Comparison of ENCODE assay signal across 17 mouse cellular contexts in genomic region chr17:62297393-62298060, GRCm38 (mm10).
DNase-seq lines count a peak whose midpoint lies in the region; ATAC-seq and TF ChIP-seq lines count a peak whose summit lies in the region.
"Had no signal": no experiment of that assay in that cellular context is flagged by ENCODE, and none has a peak within 500 bp of the region (broad histone marks: within the 10 kb centered on the region; RNA-seq: fewer than 3 reads in every experiment).

No protein-coding gene starts in this region.

- H3K9me3 ChIP-seq in forebrain, embryonic 14.5 days (replicated peaks; ENCODE audit: control insufficient read depth, low read length): no peaks in the 10 kb centered on the region
- H3K9me3 ChIP-seq in forebrain, embryonic 12.5 days: no peaks in the 10 kb centered on the region
- H3K9me3 ChIP-seq in limb, embryonic 11.5 days (ENCODE audit: control insufficient read depth, low read length): no peaks in the 10 kb centered on the region
- H3K9me3 ChIP-seq in limb, embryonic 10.5 days (replicated peaks): no peaks in the 10 kb centered on the region
- no peaks in the 10 kb centered on the region for H3K9me3 ChIP-seq in MEL (replicated peaks; ENCODE audit: insufficient read depth, low read length)
- no peaks in the 10 kb centered on the region for H3K9me3 ChIP-seq in limb, embryonic 13.5 days
- H3K9me3 ChIP-seq in midbrain, embryonic 16.5 days (replicated peaks; ENCODE audit: control insufficient read depth, low read length, poor library complexity, severe bottlenecking): no peaks in the 10 kb centered on the region
- H3K9me3 ChIP-seq: hindbrain, embryonic 12.5 days; liver, embryonic 12.5 days had no signal

- H3K4me3 ChIP-seq in forebrain, embryonic 14.5 days (ENCODE audit: low read depth, low read length): no peak overlapping the region
- no peak overlapping the region for H3K4me3 ChIP-seq in forebrain, embryonic 12.5 days (replicated peaks)
- no peak overlapping the region for H3K4me3 ChIP-seq in limb, embryonic 11.5 days (ENCODE audit: low read depth, low read length)
- no peak overlapping the region for H3K4me3 ChIP-seq in limb, embryonic 10.5 days
- H3K4me3 ChIP-seq in MEL (ENCODE audit: control insufficient read depth in 1 of 2, insufficient read depth in 1 of 2, low read depth in 2 of 2, low read length in 2 of 2): no peak overlapping the region
- no peak overlapping the region for H3K4me3 ChIP-seq in limb, embryonic 13.5 days
- no peak overlapping the region for H3K4me3 ChIP-seq in midbrain, embryonic 16.5 days (ENCODE audit: low read depth, low read length)
- H3K4me3 ChIP-seq: hindbrain, embryonic 12.5 days; liver, embryonic 12.5 days had no signal

- ATAC-seq in forebrain, embryonic 14.5 days: no peak
- ATAC-seq in forebrain, embryonic 12.5 days (ENCODE audit: low FRiP score): no peak
- ATAC-seq in limb, embryonic 11.5 days (ENCODE audit: insufficient number of reproducible peaks, low FRiP score, low TSS enrichment, low read depth): peak; percentile 35; the same call in 1 of the 2 replicates
- peak; percentile 36; the same call in 1 of the 2 replicates for ATAC-seq in limb, embryonic 13.5 days (ENCODE audit: low FRiP score, low read depth)
- no peak for ATAC-seq in midbrain, embryonic 16.5 days
- ATAC-seq: forebrain, postnatal 0 days; liver, embryonic 12.5 days had no signal

- H3K9ac ChIP-seq in forebrain, embryonic 14.5 days (ENCODE audit: low read length): no peak overlapping the region
- no peak overlapping the region for H3K9ac ChIP-seq in forebrain, embryonic 12.5 days
- H3K9ac ChIP-seq in limb, embryonic 11.5 days (ENCODE audit: low read length): no peak overlapping the region
- no peak overlapping the region for H3K9ac ChIP-seq in MEL (ENCODE audit: control insufficient read depth, low read depth, low read length, poor library complexity, severe bottlenecking)
- no peak overlapping the region for H3K9ac ChIP-seq in limb, embryonic 13.5 days
- no peak overlapping the region for H3K9ac ChIP-seq in midbrain, embryonic 16.5 days (ENCODE audit: low read depth, low read length)
- H3K9ac ChIP-seq: forebrain, postnatal 0 days; hindbrain, embryonic 12.5 days; liver, embryonic 12.5 days had no signal

- no peak for TF ChIP-seq CTCF in MEL (IDR thresholded peaks at IDR 0.05 in 2 of 3, conservative IDR thresholded peaks at IDR 0.05 in 1 of 3; ENCODE audit: control insufficient read depth in 1 of 3, insufficient read depth in 1 of 3, low read depth in 2 of 3, low read length in 3 of 3, poor library complexity in 1 of 3, severe bottlenecking in 1 of 3)

- 71% methylated on average over 7 of the region's 7 CpGs for WGBS in forebrain, embryonic 14.5 days
- 90% methylated on average over 7 of the region's 7 CpGs for WGBS in forebrain, embryonic 12.5 days
- WGBS in limb, embryonic 11.5 days: 83% methylated on average over 7 of the region's 7 CpGs
- 84% methylated on average over 7 of the region's 7 CpGs for WGBS in limb, embryonic 10.5 days
- WGBS in limb, embryonic 13.5 days: 78% methylated on average over 7 of the region's 7 CpGs
- 90% methylated on average over 7 of the region's 7 CpGs for WGBS in midbrain, embryonic 16.5 days

- no peak for TF ChIP-seq RAD21 in MEL (IDR thresholded peaks at IDR 0.05; ENCODE audit: low read depth, low read length)

- H3K4me1 ChIP-seq in forebrain, embryonic 14.5 days (ENCODE audit: control insufficient read depth, insufficient read depth, low read length): no peaks in the 10 kb centered on the region
- no peaks in the 10 kb centered on the region for H3K4me1 ChIP-seq in forebrain, embryonic 12.5 days
- no peaks in the 10 kb centered on the region for H3K4me1 ChIP-seq in limb, embryonic 11.5 days (ENCODE audit: control insufficient read depth, insufficient read depth, low read length)
- peaks cover 5% of the 10 kb centered on the region; the same call in 1 of the 2 replicates for H3K4me1 ChIP-seq in limb, embryonic 10.5 days
- H3K4me1 ChIP-seq in MEL (ENCODE audit: control insufficient read depth in 1 of 2, insufficient read depth in 2 of 2, low read length in 2 of 2): peaks cover 8 to 13% of the 10 kb centered on the region in 2 experiments
- H3K4me1 ChIP-seq in limb, embryonic 13.5 days: peaks cover 10% of the 10 kb centered on the region; the same call in 1 of the 2 replicates
- no peaks in the 10 kb centered on the region for H3K4me1 ChIP-seq in midbrain, embryonic 16.5 days (ENCODE audit: control insufficient read depth, insufficient read depth, low read length)
- H3K4me1 ChIP-seq: hindbrain, embryonic 12.5 days; liver, embryonic 12.5 days had no signal

- TF ChIP-seq EP300 in MEL (IDR thresholded peaks at IDR 0.05; ENCODE audit: low read depth in 1 of 2, low read length in 2 of 2): peak in 1 of 2 experiments; percentile 45; a peak in 1 of 4 replicates

- no peak for TF ChIP-seq POLR2A in MEL (IDR thresholded peaks at IDR 0.05; ENCODE audit: control insufficient read depth in 1 of 2, insufficient read depth in 1 of 2, low read depth in 1 of 2, low read length in 2 of 2, poor library complexity in 1 of 2)

- no peaks in the 10 kb centered on the region for H3K36me3 ChIP-seq in forebrain, embryonic 14.5 days (ENCODE audit: control insufficient read depth, insufficient read depth, low read length)
- no peaks in the 10 kb centered on the region for H3K36me3 ChIP-seq in forebrain, embryonic 12.5 days (replicated peaks)
- no peaks in the 10 kb centered on the region for H3K36me3 ChIP-seq in limb, embryonic 11.5 days (ENCODE audit: control insufficient read depth, insufficient read depth, low read length)
- H3K36me3 ChIP-seq in limb, embryonic 10.5 days: no peaks in the 10 kb centered on the region
- peaks cover 0 to 24% of the 10 kb centered on the region in 2 experiments; a peak in 2 of 4 replicates for H3K36me3 ChIP-seq in MEL (ENCODE audit: control insufficient read depth in 1 of 2, insufficient read depth in 2 of 2, low read length in 2 of 2)
- H3K36me3 ChIP-seq in limb, embryonic 13.5 days: no peaks in the 10 kb centered on the region
- no peaks in the 10 kb centered on the region for H3K36me3 ChIP-seq in midbrain, embryonic 16.5 days (ENCODE audit: control insufficient read depth, insufficient read depth, low read length)
- H3K36me3 ChIP-seq: hindbrain, embryonic 12.5 days; liver, embryonic 12.5 days had no signal

- H3K4me2 ChIP-seq in forebrain, embryonic 14.5 days (ENCODE audit: low read length): no peak overlapping the region
- no peak overlapping the region for H3K4me2 ChIP-seq in forebrain, embryonic 12.5 days
- H3K4me2 ChIP-seq in limb, embryonic 11.5 days (ENCODE audit: low read depth, severe bottlenecking): no peak overlapping the region
- H3K4me2 ChIP-seq in limb, embryonic 13.5 days (replicated peaks): no peak overlapping the region
- no peak overlapping the region for H3K4me2 ChIP-seq in midbrain, embryonic 16.5 days (ENCODE audit: low read length)
- H3K4me2 ChIP-seq: hindbrain, embryonic 12.5 days; liver, embryonic 12.5 days; midbrain, embryonic 11.5 days had no signal

- no peaks in the 10 kb centered on the region for H3K79me2 ChIP-seq in MEL (ENCODE audit: control insufficient read depth, insufficient read depth, low read length, poor library complexity)

- no peak overlapping the region for H3K27ac ChIP-seq in forebrain, embryonic 14.5 days (ENCODE audit: low read depth, low read length)
- no peak overlapping the region for H3K27ac ChIP-seq in forebrain, embryonic 12.5 days
- no peak overlapping the region for H3K27ac ChIP-seq in limb, embryonic 11.5 days (replicated peaks; ENCODE audit: low read depth, low read length)
- no peak overlapping the region for H3K27ac ChIP-seq in limb, embryonic 10.5 days
- H3K27ac ChIP-seq in MEL (ENCODE audit: control insufficient read depth, low read depth, low read length): no peak overlapping the region
- no peak overlapping the region for H3K27ac ChIP-seq in limb, embryonic 13.5 days
- no peak overlapping the region for H3K27ac ChIP-seq in midbrain, embryonic 16.5 days (ENCODE audit: low read length)
- H3K27ac ChIP-seq: hindbrain, embryonic 12.5 days; liver, embryonic 12.5 days had no signal

- no peaks in the 10 kb centered on the region for H3K27me3 ChIP-seq in forebrain, embryonic 14.5 days (replicated peaks; ENCODE audit: control insufficient read depth, insufficient read depth, low read length)
- H3K27me3 ChIP-seq in forebrain, embryonic 12.5 days: no peaks in the 10 kb centered on the region
- no peaks in the 10 kb centered on the region for H3K27me3 ChIP-seq in limb, embryonic 11.5 days (ENCODE audit: control insufficient read depth, insufficient read depth, low read length)
- no peaks in the 10 kb centered on the region for H3K27me3 ChIP-seq in limb, embryonic 10.5 days (ENCODE audit: low read depth, poor library complexity, severe bottlenecking)
- no peaks in the 10 kb centered on the region for H3K27me3 ChIP-seq in MEL (ENCODE audit: control insufficient read depth in 1 of 2, insufficient read depth in 2 of 2, low read length in 2 of 2)
- no peaks in the 10 kb centered on the region for H3K27me3 ChIP-seq in limb, embryonic 13.5 days
- no peaks in the 10 kb centered on the region for H3K27me3 ChIP-seq in midbrain, embryonic 16.5 days (ENCODE audit: control insufficient read depth, insufficient read depth, low read depth, low read length)
- H3K27me3 ChIP-seq: CH12.LX; hindbrain, embryonic 12.5 days; liver, embryonic 12.5 days had no signal

- DNase-seq in forebrain, embryonic 14.5 days (ENCODE audit: low spot score): peak; percentile 53
- DNase-seq in limb, embryonic 11.5 days (ENCODE audit: low spot score): no peak
- DNase-seq in limb, embryonic 10.5 days (ENCODE audit: low spot score): no peak
- DNase-seq in MEL (ENCODE audit: low read depth, low spot score): no peak
- DNase-seq: adrenal gland, postnatal 36 days; cerebellum, adult 2 months; forebrain, postnatal 0 days; kidney, adult 8-10 months; kidney, postnatal 25 days; retina, postnatal 1 day had no signal

TF ChIP-seq in MEL, 35 proteins besides CTCF, POLR2A, EP300 and RAD21:
- TF ChIP-seq POLR2AphosphoS2 (IDR thresholded peaks at IDR 0.05; ENCODE audit: low read length) (no peak), TAL1 (IDR thresholded peaks at IDR 0.05; ENCODE audit: low read length) (no peak), ZNF384 (IDR thresholded peaks at IDR 0.05; ENCODE audit: low read depth, low read length) (peak; percentile 44; the same call in 1 of the 2 replicates), NRF1 (IDR thresholded peaks at IDR 0.05; ENCODE audit: insufficient read depth, low read depth, low read length, poor library complexity, severe bottlenecking) (no peak), ETS1 (IDR thresholded peaks at IDR 0.05; ENCODE audit: low read depth, low read length) (peak; percentile 60; the same call in 1 of the 2 replicates), BHLHE40 (IDR thresholded peaks at IDR 0.05; ENCODE audit: borderline replicate concordance, low read depth, low read length) (no peak), MYB (IDR thresholded peaks at IDR 0.05; ENCODE audit: low read depth, low read length) (no peak)

Comparison
In these comparisons a context has a peak if more than half of its experiments do, and no peak if none do; other contexts are left out.
1. ATAC-seq: peak in limb, embryonic 11.5 days (single experiment) and limb, embryonic 13.5 days (single experiment); none in forebrain, embryonic 14.5 days (single experiment), forebrain, embryonic 12.5 days (single experiment) and midbrain, embryonic 16.5 days (single experiment).